Mouse (Mus musculus) cortical plate, adult 2 months (tissue): ENCODE measurements at regions not wholly inside any gene's neighbourhood (a gene's known extent, or its start where the extent isn't known, plus 50 kb on each side); places are given as distances from the start of the nearest gene placed in this dataset.

Experiments
- CTCF ChIP-seq: fragments of 200-500 bp; IDR thresholded peaks from 2 replicates; pipeline ENCODE4 v1.5.1; 2011; ENCODE audit warnings: mild to moderate bottlenecking, control low read depth, low read length; ENCODE audit not compliant: insufficient read depth; ENCODE audit errors: extremely low read depth
- POLR2A ChIP-seq: fragments of 200-500 bp; IDR thresholded peaks from 2 replicates; pipeline ENCODE4 v1.6.1; 2011; ENCODE audit warnings: mild to moderate bottlenecking, low read length, control low read depth; ENCODE audit not compliant: insufficient read depth; ENCODE audit errors: extremely low read depth

GRCm38 (mm10) chr10:38909152-38909732, 56.1 kb upstream of the Lama4 start:
- TF ChIP-seq POLR2A (no peak), CTCF (no peak)
